Mouse (Mus musculus) heart, adult 2 months (tissue): Measurements from ENCODE around the gene Gm20388. TPM values are rescaled to one million over a fixed set of nuclear protein-coding genes. Genes with fewer than 3 reads are reported as not detected.

Experiments
- DNase-seq, 2 experiments: peaks; one replicate each; pipeline ENCODE4 v3.0.0; 2021
- H3K27ac ChIP-seq: fragments of 200-600 bp; 2 replicates; pipeline ENCODE4 v1.8.1; 2022
- H3K27me3 ChIP-seq: fragments of 200-500 bp; 2 replicates; pipeline ENCODE4 v1.6.1; 2012; ENCODE audit warnings: mild to moderate bottlenecking, low read length, inconsistent platforms, mixed read lengths; ENCODE audit not compliant: control insufficient read depth, insufficient read depth
- H3K36me3 ChIP-seq: fragments of 200-500 bp; 2 replicates; pipeline ENCODE4 v1.6.1; 2012; ENCODE audit warnings: low read length, inconsistent platforms; ENCODE audit not compliant: control insufficient read depth, insufficient read depth
- H3K4me1 ChIP-seq: fragments of 200-500 bp; 2 replicates; pipeline ENCODE4 v1.6.1; 2011; ENCODE audit warnings: low read length; ENCODE audit not compliant: control insufficient read depth, insufficient read depth
- H3K4me3 ChIP-seq: fragments of 200-600 bp; 2 replicates; pipeline ENCODE4 v1.8.1; 2022
- H3K79me2 ChIP-seq: fragments of 200-500 bp; replicated peaks from 2 replicates; pipeline ENCODE4 v1.6.1; 2012; ENCODE audit warnings: mild to moderate bottlenecking, inconsistent platforms, low read length, moderate library complexity, mixed read lengths; ENCODE audit not compliant: control insufficient read depth, insufficient read depth
- H3K9ac ChIP-seq: fragments of 200-500 bp; 2 replicates; pipeline ENCODE4 v1.6.1; 2012; ENCODE audit warnings: low read depth, mild to moderate bottlenecking, control low read depth, inconsistent platforms, low read length, mixed read lengths
- CTCF ChIP-seq: fragments of 200-600 bp; IDR thresholded peaks from 2 replicates; pipeline ENCODE4 v1.8.1; 2022; ENCODE audit warnings: antibody characterized with exemption, mild to moderate bottlenecking, moderate library complexity
- EP300 ChIP-seq: fragments of 200-500 bp; IDR thresholded peaks from 2 replicates; pipeline ENCODE4 v1.6.1; 2011; ENCODE audit warnings: low read depth, low read length, control low read depth; ENCODE audit not compliant: insufficient read depth
- POLR2A ChIP-seq: fragments of 200-500 bp; IDR thresholded peaks from 2 replicates; pipeline ENCODE4 v1.6.1; 2011; ENCODE audit warnings: mild to moderate bottlenecking, low read depth, low read length, control low read depth; ENCODE audit not compliant: insufficient read depth
- WGBS: fragments of 180-500 bp; shearing (Covaris S2); methylation state at CpG from one replicate; pipeline ENCODE4 v1.1.7; 2018; 5-methylcytosine and 5-hydroxymethylcytosine counted together
- intact Hi-C: fragments of 180-260 bp; cut with DNase I; formaldehyde crosslinking; loops from one replicate; pipeline ENCODE4 v1.15.1; 2025
- polyA plus RNA-seq: library from polyadenylated mRNA; depleted of rRNA; stranded (reverse); fragments of >200 nt; gene quantifications from 2 replicates; pipeline ENCODE4 v1.2.3, GENCODE M21; 2012
- total RNA-seq, 2 experiments: library from RNA; stranded (reverse); gene quantifications; 2 replicates each; pipeline ENCODE4 v1.2.3; 2021

Gm20388 gene
- total and polyA plus RNA-seq, 3 experiments = 1.8 to 32.3 TPM; not detected in 1

DNA sequence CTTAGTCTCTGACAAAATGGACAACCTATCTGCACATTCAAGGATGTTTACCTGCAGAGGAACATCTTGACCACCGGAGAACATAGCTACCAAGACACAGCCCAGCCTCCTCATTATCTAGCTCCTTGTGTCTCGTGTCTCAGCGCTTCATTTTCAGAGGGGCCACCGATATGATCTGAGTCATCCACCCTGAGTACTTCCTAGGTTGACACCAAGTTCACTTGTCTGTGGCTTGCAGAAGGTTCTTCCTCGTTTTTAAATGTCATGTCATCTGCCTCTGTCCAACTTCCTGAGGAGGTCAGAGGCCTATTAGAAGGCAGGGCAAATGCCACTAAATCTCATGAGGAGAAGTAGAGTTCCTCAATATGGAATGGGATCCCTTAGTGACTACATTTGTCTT is 201.9 kb downstream of the Gm20388 start:
- intact Hi-C loops = no loop called here
- H3K27ac ChIP-seq = peak overlapping the region; percentile 99

DNA sequence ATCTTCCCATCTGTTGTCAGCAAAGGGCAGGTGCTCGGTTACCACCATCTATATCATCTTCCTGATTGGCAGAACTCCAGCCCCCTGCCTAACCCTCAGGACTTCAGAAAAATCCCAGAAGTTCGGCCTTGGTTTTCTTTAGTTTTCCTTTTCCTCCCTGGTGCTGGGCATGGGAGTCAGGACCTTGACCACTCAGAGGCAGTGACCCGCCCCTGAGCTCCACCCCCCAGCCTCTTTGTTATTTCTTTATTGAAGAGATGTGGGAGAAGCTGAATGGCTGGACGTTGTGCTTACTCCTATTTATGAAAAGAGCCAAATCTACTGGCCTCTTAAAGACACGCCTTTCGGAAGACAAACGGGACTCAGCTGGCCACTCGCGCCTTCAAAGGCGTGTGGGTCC is 202.7 kb downstream of the Gm20388 start:
- peak overlapping the region; percentile 82 for H3K9ac ChIP-seq
- TF ChIP-seq EP300 (0 out of 2 replicates have a peak, but pooled peaks have one; percentile 5), POLR2A (no peak), CTCF (no peak)
- DNase-seq = no peak
- WGBS = 2% methylated on average over 10 of the region's 10 CpGs
- no peaks in the 10 kb centered on the region for H3K36me3 ChIP-seq
- H3K27me3 ChIP-seq = no peaks in the 10 kb centered on the region
- H3K27ac ChIP-seq = peak overlapping the region; percentile 99
- H3K4me3 ChIP-seq = peak overlapping the region; percentile 60
- H3K4me1 ChIP-seq = peaks cover 12% of the 10 kb centered on the region
- intact Hi-C loops = no loop called here
- no peaks in the 10 kb centered on the region for H3K79me2 ChIP-seq

More for the DNA sequence above, 201.9 kb downstream of the Gm20388 start:
- H3K27me3 ChIP-seq = no peaks in the 10 kb centered on the region
- no peaks in the 10 kb centered on the region for H3K79me2 ChIP-seq
- WGBS = 61% methylated on average over 5 of the region's 5 CpGs
- no peak for TF ChIP-seq POLR2A
- no peak for TF ChIP-seq EP300
- no peak for TF ChIP-seq CTCF
- DNase-seq = no peak
- H3K4me3 ChIP-seq = no peak overlapping the region
- no peak overlapping the region for H3K9ac ChIP-seq
- H3K4me1 ChIP-seq = peaks cover 8% of the 10 kb centered on the region
- H3K36me3 ChIP-seq = no peaks in the 10 kb centered on the region

DNA sequence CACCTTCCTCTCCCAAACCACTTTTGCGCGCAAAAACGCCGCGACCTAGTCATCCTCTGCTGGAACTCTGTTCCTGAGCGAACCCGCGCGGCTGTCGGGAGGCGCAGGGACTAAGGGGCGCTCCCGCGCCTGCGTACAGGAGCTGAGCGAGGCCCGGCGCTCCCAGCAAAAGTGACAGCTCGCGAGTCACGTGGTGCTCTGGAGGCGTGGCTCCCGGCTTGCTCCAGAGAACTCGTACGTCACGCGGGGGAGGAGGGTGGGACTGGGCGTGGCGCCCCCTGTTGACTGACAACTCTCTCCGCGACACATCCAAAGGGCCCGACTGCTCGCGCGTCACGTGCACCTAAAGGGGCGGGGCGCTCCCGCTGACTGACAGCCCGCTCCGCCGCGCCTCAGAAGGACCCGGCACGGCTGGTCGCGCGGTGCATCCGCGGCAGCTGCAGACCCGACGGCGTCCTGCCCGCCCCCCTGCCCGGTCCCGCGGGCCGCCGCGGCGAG is 203.2 kb downstream of the Gm20388 start, which contains the start of gene 6430548M08Rik:
Gene 6430548M08Rik (plus strand): TSS at position 395 of the 498 bp plus-strand sequence.
- Histone ChIP-seq H3K79me2 (no peaks in the 10 kb centered on the region), H3K27ac (peak within 1 kb of the TSS; percentile 99), H3K27me3 (no peaks in the 10 kb centered on the region), H3K4me3 (peak within 1 kb of the TSS; percentile 60), H3K9ac (peak within 1 kb of the TSS; percentile 93), H3K36me3 (no peaks in the 10 kb centered on the region), H3K4me1 (peaks cover 16% of the 10 kb centered on the region)
- under 1% methylated on average over 60 of the region's 61 CpGs for WGBS
- intact Hi-C loops = no loop called here
- peak; percentile 100 for DNase-seq
- TF ChIP-seq EP300 (no peak), CTCF (peak; percentile 71), POLR2A (peak; percentile 97)

DNA sequence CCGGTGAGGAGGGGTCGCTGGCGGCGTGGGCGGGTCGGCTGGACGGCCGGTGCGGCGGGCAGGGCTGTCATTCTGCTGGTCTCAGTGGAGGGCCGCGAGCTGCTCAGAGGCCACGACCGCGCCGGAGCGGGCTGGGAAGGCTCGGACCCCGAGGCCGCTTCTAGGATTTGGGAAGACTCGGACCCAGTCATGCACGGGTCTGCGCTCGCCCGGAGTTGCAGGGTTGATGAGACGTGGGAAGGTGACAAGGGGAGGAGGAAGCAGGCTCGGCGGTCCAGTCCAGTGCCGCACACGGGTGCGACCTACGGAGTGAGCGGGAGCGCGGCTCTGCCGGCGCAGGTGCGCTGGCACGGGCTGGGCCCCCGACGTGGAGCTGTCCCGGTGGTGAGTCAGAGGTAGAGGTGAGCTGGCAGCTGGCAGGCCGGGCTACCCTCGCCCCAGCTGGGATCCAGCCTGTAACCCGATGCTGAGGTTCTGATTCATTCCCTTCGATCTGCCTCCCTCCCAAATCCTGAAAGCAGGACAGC is 203.7 kb downstream of the Gm20388 start:
- Histone ChIP-seq H3K27me3 (no peaks in the 10 kb centered on the region), H3K27ac (peak overlapping the region; percentile 64), H3K4me3 (peak overlapping the region; percentile 55), H3K9ac (peak overlapping the region; percentile 93), H3K36me3 (no peaks in the 10 kb centered on the region), H3K79me2 (no peaks in the 10 kb centered on the region), H3K4me1 (peaks cover 18% of the 10 kb centered on the region)
- intact Hi-C loops = no loop called here
- no peak for DNase-seq
- TF ChIP-seq POLR2A (no peak), EP300 (no peak), CTCF (no peak)
- WGBS = 1% methylated on average over 46 of the region's 46 CpGs

DNA sequence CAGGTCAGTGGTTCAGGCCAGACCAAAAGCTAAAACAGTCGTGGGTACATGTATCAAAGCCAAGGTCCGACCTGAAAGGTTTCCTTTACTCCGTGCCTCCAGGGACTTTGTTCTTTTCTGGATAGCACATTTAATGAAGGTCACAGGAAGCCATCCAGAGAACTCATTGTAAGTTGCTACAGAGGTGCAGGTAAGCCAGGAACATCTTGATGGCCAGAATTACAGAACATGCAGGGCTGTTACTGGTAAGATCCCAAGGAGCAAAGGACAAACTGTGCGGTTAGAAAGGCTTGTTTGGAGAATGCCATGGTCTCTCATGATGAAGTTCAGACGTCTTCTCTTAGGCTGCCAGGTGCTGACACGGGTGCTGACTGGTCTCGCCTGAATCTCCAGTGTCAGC is 206.0 kb downstream of the Gm20388 start:
- 68% methylated on average over 7 of the region's 7 CpGs for WGBS
- no peaks in the 10 kb centered on the region; the same call in 1 of the 2 replicates for H3K79me2 ChIP-seq
- no peak for TF ChIP-seq EP300
- TF ChIP-seq POLR2A = no peak
- no peak for TF ChIP-seq CTCF
- peaks cover 26% of the 10 kb centered on the region for H3K4me1 ChIP-seq
- intact Hi-C loops = no loop called here
- H3K27ac ChIP-seq = no peak overlapping the region; the same call in 1 of the 2 replicates
- no peaks in the 10 kb centered on the region for H3K27me3 ChIP-seq
- no peak overlapping the region for H3K9ac ChIP-seq
- no peak overlapping the region for H3K4me3 ChIP-seq
- H3K36me3 ChIP-seq = no peaks in the 10 kb centered on the region
- DNase-seq = no peak

DNA sequence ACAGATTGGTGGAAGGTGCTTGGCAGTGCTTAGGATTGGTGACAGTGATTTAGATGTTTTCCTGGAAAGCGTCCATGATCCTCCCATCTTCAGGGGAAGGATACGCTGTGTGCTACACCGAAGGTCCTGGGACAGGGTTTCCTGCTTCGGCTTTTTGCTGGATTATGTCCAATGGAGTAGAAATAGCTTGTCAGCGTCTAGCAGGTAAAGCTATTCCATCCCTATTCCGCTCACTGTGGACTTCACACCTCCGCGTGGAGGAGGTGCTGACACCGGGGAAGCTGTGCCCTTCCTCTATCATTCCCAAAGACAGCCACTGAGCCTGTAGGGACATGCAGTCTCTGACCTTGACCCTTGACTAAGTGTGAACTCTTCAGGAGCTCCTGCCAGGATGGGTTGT is 207.5 kb downstream of the Gm20388 start:
- H3K79me2 ChIP-seq = no peaks in the 10 kb centered on the region; the same call in 1 of the 2 replicates
- H3K36me3 ChIP-seq = no peaks in the 10 kb centered on the region
- no peaks in the 10 kb centered on the region for H3K27me3 ChIP-seq
- intact Hi-C loops = no loop called here
- H3K4me1 ChIP-seq = peaks cover 23% of the 10 kb centered on the region
- H3K4me3 ChIP-seq = no peak overlapping the region
- H3K9ac ChIP-seq = no peak overlapping the region
- no peak for TF ChIP-seq POLR2A
- TF ChIP-seq EP300 = no peak
- TF ChIP-seq CTCF = no peak
- 43% methylated on average over 9 of the region's 9 CpGs for WGBS
- DNase-seq = no peak
- no peak overlapping the region; the same call in 1 of the 2 replicates for H3K27ac ChIP-seq
